In the genomic region with DNA sequence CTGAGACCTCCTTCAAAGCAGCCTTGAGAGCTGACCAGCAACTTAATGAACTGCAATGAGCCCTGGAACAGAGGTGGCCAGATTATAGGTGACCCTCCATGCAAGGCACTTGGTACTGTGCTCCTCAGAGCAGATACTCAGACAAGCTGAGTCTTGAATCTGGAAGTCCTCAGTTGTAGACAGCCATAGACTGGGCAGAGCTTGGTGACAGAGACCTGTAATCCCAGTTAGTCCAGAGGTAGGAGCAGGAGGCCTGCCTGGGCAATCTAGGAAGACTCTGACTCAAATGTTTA, we compare ENCODE assay signal across 7 mouse cellular contexts.
DNase-seq lines count a peak whose midpoint lies in the region; ATAC-seq and TF ChIP-seq lines count a peak whose summit lies in the region.

No protein-coding gene starts in this region.

- peak overlapping the region; percentile 74 for H3K4me3 ChIP-seq in lung, adult 2 months (replicated peaks; ENCODE audit: extremely low read depth, low read depth, low read length)
- peak overlapping the region; percentile 50 for H3K4me3 ChIP-seq in embryonic facial prominence, embryonic 12.5 days
- H3K4me3 ChIP-seq in hindbrain, embryonic 16.5 days (ENCODE audit: low read length), result peak overlapping the region; percentile 32
- 0 out of 2 replicates have a peak overlapping the region, but pooled peaks have one; percentile 34 for H3K4me3 ChIP-seq in neural tube, embryonic 12.5 days

- H3K27ac ChIP-seq in embryonic facial prominence, embryonic 12.5 days, result peak overlapping the region; percentile 73; the same call in 1 of the 2 replicates
- peak overlapping the region; percentile 36; the same call in 1 of the 2 replicates for H3K27ac ChIP-seq in hindbrain, embryonic 16.5 days (ENCODE audit: low read depth, low read length)
- H3K27ac ChIP-seq in neural tube, embryonic 12.5 days, result no peak overlapping the region

- H3K27me3 ChIP-seq in embryonic facial prominence, embryonic 12.5 days, result no peaks in the 10 kb centered on the region
- no peaks in the 10 kb centered on the region for H3K27me3 ChIP-seq in hindbrain, embryonic 16.5 days (replicated peaks; ENCODE audit: control insufficient read depth, insufficient read depth, low read length)
- no peaks in the 10 kb centered on the region for H3K27me3 ChIP-seq in neural tube, embryonic 12.5 days (replicated peaks)

- peak; percentile 73 for ATAC-seq in embryonic facial prominence, embryonic 12.5 days (ENCODE audit: insufficient number of reproducible peaks, insufficient read depth, low FRiP score, low TSS enrichment)
- peak; percentile 55 for ATAC-seq in hindbrain, embryonic 16.5 days
- peak; percentile 37 for ATAC-seq in neural tube, embryonic 12.5 days (ENCODE audit: low FRiP score, low read depth)

- H3K9ac ChIP-seq in embryonic facial prominence, embryonic 12.5 days, result 0 out of 2 replicates have a peak overlapping the region, but pooled peaks have one; percentile 49
- H3K9ac ChIP-seq in hindbrain, embryonic 16.5 days (ENCODE audit: low read depth, low read length), result no peak overlapping the region
- no peak overlapping the region for H3K9ac ChIP-seq in neural tube, embryonic 12.5 days

- DNase-seq in lung, adult 2 months, result no peak
- DNase-seq in lung, postnatal 14 days, result no peak
- no peak for DNase-seq in left cerebral cortex, adult 8-10 months (ENCODE audit: low spot score in 2 of 2)
- DNase-seq in cerebellum, postnatal 14 days, result no peak

- peaks cover 11% of the 10 kb centered on the region for H3K4me1 ChIP-seq in lung, adult 2 months (ENCODE audit: control insufficient read depth, insufficient read depth, low read length)
- peaks cover 7% of the 10 kb centered on the region; the same call in 1 of the 2 replicates for H3K4me1 ChIP-seq in embryonic facial prominence, embryonic 12.5 days
- peaks cover 8% of the 10 kb centered on the region for H3K4me1 ChIP-seq in hindbrain, embryonic 16.5 days (ENCODE audit: control insufficient read depth, insufficient read depth, low read depth, low read length)
- peaks cover 11% of the 10 kb centered on the region for H3K4me1 ChIP-seq in neural tube, embryonic 12.5 days

- no peak for TF ChIP-seq POLR2A in lung, adult 2 months (IDR thresholded peaks at IDR 0.05; ENCODE audit: borderline replicate concordance, extremely low read depth, low read depth, low read length)

- no peaks in the 10 kb centered on the region for H3K36me3 ChIP-seq in embryonic facial prominence, embryonic 12.5 days
- no peaks in the 10 kb centered on the region for H3K36me3 ChIP-seq in hindbrain, embryonic 16.5 days (ENCODE audit: control insufficient read depth, insufficient read depth, low read length)
- H3K36me3 ChIP-seq in neural tube, embryonic 12.5 days, result no peaks in the 10 kb centered on the region

- H3K9me3 ChIP-seq in embryonic facial prominence, embryonic 12.5 days, result no peaks in the 10 kb centered on the region
- no peaks in the 10 kb centered on the region for H3K9me3 ChIP-seq in hindbrain, embryonic 16.5 days (ENCODE audit: control insufficient read depth, low read length)
- H3K9me3 ChIP-seq in neural tube, embryonic 12.5 days, result no peaks in the 10 kb centered on the region

- no peak for TF ChIP-seq CTCF in lung, adult 2 months (IDR thresholded peaks at IDR 0.05; ENCODE audit: insufficient read depth, low read length)

- peak overlapping the region; percentile 75 for H3K4me2 ChIP-seq in embryonic facial prominence, embryonic 12.5 days (replicated peaks)
- H3K4me2 ChIP-seq in hindbrain, embryonic 16.5 days (ENCODE audit: low read length), result peak overlapping the region; percentile 59
- peak overlapping the region; percentile 68 for H3K4me2 ChIP-seq in neural tube, embryonic 12.5 days (replicated peaks)
